Mouse (Mus musculus) cerebellum, adult 2 months (tissue): ENCODE measurements around the gene Bfsp2. TPM values are rescaled to one million over a fixed set of nuclear protein-coding genes. Genes with fewer than 3 reads are reported as not detected.
"Not testable (repeated sequence)": the region's sequence is repeated elsewhere in the genome, so short reads cannot be mapped to it uniquely, and the experiment has no call there.

ENCODE experiments used
- DNase-seq, 2 experiments: peaks; one replicate each; pipeline ENCODE4 v3.0.0; 2021
- H3K27ac ChIP-seq: fragments of 200-500 bp; 2 replicates; pipeline ENCODE4 v1.5.1; 2012; ENCODE audit warnings: low read length, control low read depth, inconsistent platforms; ENCODE audit not compliant: insufficient read depth
- H3K27me3 ChIP-seq: fragments of 200-500 bp; 2 replicates; pipeline ENCODE4 v1.6.1; 2012; ENCODE audit warnings: inconsistent platforms, mild to moderate bottlenecking, low read length, moderate library complexity; ENCODE audit not compliant: control insufficient read depth, insufficient read depth
- H3K4me1 ChIP-seq: fragments of 200-500 bp; 2 replicates; pipeline ENCODE4 v1.6.1; 2011; ENCODE audit warnings: low read length; ENCODE audit not compliant: control insufficient read depth, insufficient read depth
- H3K4me3 ChIP-seq: fragments of 200-500 bp; replicated peaks from 2 replicates; pipeline ENCODE3; 2011; ENCODE audit warnings: mild to moderate bottlenecking, low read depth, low read length, control low read depth; ENCODE audit not compliant: insufficient read depth
- CTCF ChIP-seq: fragments of 200-500 bp; IDR thresholded peaks from 2 replicates; pipeline ENCODE4 v1.5.1; 2011; ENCODE audit warnings: low read depth, mild to moderate bottlenecking, control low read depth, low read length, moderate library complexity, borderline replicate concordance; ENCODE audit not compliant: insufficient read depth
- POLR2A ChIP-seq: fragments of 200-500 bp; IDR thresholded peaks from 2 replicates; pipeline ENCODE4 v1.6.1; 2011; ENCODE audit warnings: low read length, control low read depth, borderline replicate concordance; ENCODE audit not compliant: insufficient read depth
- WGBS: fragments of 180-500 bp; shearing (Covaris S2); methylation state at CpG from one replicate; pipeline ENCODE4 v1.1.7; 2018; 5-methylcytosine and 5-hydroxymethylcytosine counted together
- polyA plus RNA-seq: library from polyadenylated mRNA; depleted of rRNA; stranded (reverse); fragments of >200 nt; gene quantifications from 2 replicates; pipeline ENCODE4 v1.2.3, GENCODE M21; 2012

Gene Bfsp2
- polyA plus RNA-seq, 1 experiment, result 9.2 TPM

GRCm38 (mm10) chr9:103422847-103423246 is 57.4 kb downstream of the Bfsp2 start:
- WGBS, result 34% methylated on average over 18 of the region's 18 CpGs
- Histone ChIP-seq H3K27me3 (no peaks in the 10 kb centered on the region), H3K27ac (no peak overlapping the region), H3K4me1 (no peaks in the 10 kb centered on the region), H3K4me3 (no peak overlapping the region)
- DNase-seq, result peak; percentile 39 to 54
- TF ChIP-seq POLR2A (no peak), CTCF (no peak)

GRCm38 (mm10) chr9:103420844-103421243 is 59.4 kb downstream of the Bfsp2 start:
- Histone ChIP-seq H3K4me1 (no peaks in the 10 kb centered on the region), H3K4me3 (no peak overlapping the region), H3K27me3 (no peaks in the 10 kb centered on the region), H3K27ac (no peak overlapping the region)
- TF ChIP-seq POLR2A, result no peak
- no peak for TF ChIP-seq CTCF
- DNase-seq, result no peak
- 57% methylated on average over 3 of the region's 3 CpGs for WGBS

GRCm38 (mm10) chr9:103418786-103419185 is 61.4 kb downstream of the Bfsp2 start:
- TF ChIP-seq POLR2A (no peak), CTCF (no peak)
- 96% methylated on average over 2 of the region's 2 CpGs for WGBS
- H3K4me1 ChIP-seq, result no peaks in the 10 kb centered on the region
- H3K27me3 ChIP-seq, result no peaks in the 10 kb centered on the region
- H3K27ac ChIP-seq, result no peak overlapping the region
- DNase-seq, result no peak
- H3K4me3 ChIP-seq, result no peak overlapping the region

- DNase-seq, H3K4me1 ChIP-seq, H3K27me3 ChIP-seq, H3K27ac ChIP-seq, H3K4me3 ChIP-seq: not testable (repeated sequence)
- WGBS, result 78% methylated on average over 1 of the region's 1 CpGs
Measured at GRCm38 (mm10) chr9:103418267-103418666, 62.0 kb downstream of the Bfsp2 start.

GRCm38 (mm10) chr9:103413457-103413856 is 66.8 kb downstream of the Bfsp2 start:
- DNase-seq, result no peak
- H3K4me1 ChIP-seq, result no peaks in the 10 kb centered on the region
- TF ChIP-seq POLR2A, result no peak
- TF ChIP-seq CTCF, result no peak
- no peaks in the 10 kb centered on the region; the same call in 1 of the 2 replicates for H3K27me3 ChIP-seq
- no peak overlapping the region for H3K27ac ChIP-seq
- H3K4me3 ChIP-seq, result no peak overlapping the region
- 50% methylated on average over 9 of the region's 9 CpGs for WGBS

GRCm38 (mm10) chr9:103409119-103409518 is 71.1 kb downstream of the Bfsp2 start:
- TF ChIP-seq POLR2A, result no peak
- TF ChIP-seq CTCF, result no peak
- no peaks in the 10 kb centered on the region; the same call in 1 of the 2 replicates for H3K27me3 ChIP-seq
- H3K4me1 ChIP-seq, result no peaks in the 10 kb centered on the region
- no peak overlapping the region for H3K4me3 ChIP-seq
- H3K27ac ChIP-seq, result no peak overlapping the region
- 90% methylated on average over 2 of the region's 2 CpGs for WGBS
- no peak for DNase-seq

GRCm38 (mm10) chr9:103408136-103408777 is 72.0 kb downstream of the Bfsp2 start:
- TF ChIP-seq POLR2A, result no peak
- no peak for TF ChIP-seq CTCF
- whole genome bisulfite sequencing, result 20% methylated on average over 4 of the region's 4 CpGs
- Histone ChIP-seq H3K27ac (no peak overlapping the region), H3K4me3 (no peak overlapping the region), H3K4me1 (no peaks in the 10 kb centered on the region), H3K27me3 (no peaks in the 10 kb centered on the region; the same call in 1 of the 2 replicates)
- DNase-seq, result no peak

GRCm38 (mm10) chr9:103403331-103403973 is 76.8 kb downstream of the Bfsp2 start:
- H3K4me1 ChIP-seq, result no peaks in the 10 kb centered on the region
- 72% methylated on average over 4 of the region's 4 CpGs for WGBS
- DNase-seq, result no peak
- TF ChIP-seq POLR2A (no peak), CTCF (no peak)
- H3K27ac ChIP-seq, result no peak overlapping the region
- no peaks in the 10 kb centered on the region for H3K27me3 ChIP-seq
- no peak overlapping the region for H3K4me3 ChIP-seq
